Mouse (Mus musculus): ENCODE data around the gene Asprv1.

Gene Asprv1

DNA sequence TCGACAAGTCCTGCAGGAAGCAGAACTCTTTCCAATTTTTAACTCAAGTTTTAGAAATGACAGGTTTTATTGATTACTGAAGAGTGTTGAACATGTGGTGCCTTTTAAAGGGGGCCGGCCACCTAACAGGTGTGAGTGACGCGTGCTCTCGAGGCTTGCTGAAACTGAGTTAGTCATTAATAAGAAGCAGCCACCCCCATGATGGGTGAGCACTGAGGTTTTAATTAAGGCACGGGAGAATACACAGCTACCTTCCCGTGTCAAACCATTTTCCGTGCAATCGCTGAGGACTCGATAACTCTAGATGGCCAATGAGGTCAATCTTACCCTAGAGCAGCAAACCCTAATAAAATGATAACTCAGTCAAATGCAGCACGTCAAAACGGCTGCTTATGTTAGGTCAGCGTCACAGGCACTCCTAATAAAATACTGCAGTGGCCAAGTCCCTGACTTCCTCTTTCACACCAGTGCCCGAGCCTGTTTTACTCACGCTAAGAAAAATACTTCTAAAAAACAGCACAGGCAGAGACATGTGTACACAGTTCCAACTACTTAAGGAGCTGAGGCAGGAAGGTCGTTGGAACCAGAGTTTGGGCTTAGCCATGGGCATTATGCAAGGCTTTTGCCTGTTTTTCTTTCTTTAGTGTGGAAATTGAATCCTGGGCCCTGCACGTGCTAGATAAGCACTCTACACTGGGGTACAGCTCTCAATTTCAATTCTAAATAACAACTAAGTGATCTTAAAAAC lies 37.8 kb downstream of the Asprv1 start:
- no peak for DNase-seq (ENCODE audit: low read depth, low spot score)

DNA sequence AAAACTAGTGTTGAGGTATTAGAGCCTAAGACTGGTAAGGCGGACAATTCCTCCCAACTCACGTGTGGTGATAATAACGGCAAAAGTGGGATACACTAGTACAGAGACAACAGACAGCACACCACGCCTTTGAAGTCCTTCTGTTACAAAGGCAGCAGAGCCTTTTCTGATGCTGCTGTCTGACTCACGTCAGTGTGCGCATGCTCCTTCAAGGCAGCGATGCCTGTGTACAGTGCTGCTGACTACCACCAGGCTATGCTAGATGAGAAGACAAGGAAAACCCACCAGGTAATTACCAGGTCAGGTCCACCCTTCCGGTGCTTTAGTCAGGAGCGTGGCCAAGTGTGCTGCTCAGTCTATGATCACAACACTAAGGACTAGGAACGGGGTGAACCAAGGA lies 39.1 kb downstream of the Asprv1 start:
- DNase-seq (ENCODE audit: low read depth, low spot score): no peak

DNA sequence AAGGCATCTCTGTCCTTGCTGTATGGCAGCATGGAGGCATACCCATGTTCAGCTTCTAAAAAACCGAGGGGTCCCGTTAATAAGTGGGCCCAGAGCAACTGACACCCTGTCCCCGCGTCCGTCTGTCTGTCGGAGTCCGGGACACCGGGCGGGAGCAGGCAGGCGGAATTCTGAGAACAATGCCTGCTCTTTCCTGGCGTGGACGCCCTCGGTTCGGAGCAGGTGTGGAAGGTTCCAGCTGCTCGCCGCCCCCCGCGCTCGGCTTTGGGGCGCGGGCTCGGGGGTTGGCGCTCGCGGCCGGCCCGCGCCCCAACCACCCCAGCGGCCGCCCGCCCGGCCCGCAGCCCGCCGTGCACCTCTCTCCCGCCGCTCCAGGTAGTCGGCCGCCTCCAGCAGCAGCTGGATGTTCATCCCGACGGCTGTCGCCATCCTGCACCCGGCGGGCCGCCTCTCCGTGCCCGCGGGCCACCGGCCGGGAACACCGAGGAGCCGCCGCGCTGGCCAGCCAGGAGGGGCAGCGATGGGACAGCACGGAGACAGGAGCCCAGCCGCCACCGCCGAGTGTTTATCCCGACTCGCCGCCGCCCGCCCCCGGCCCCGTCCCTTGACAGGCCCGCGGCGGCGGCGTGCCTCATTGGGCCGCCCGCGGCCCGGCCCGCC lies 40.7 kb downstream of the Asprv1 start, which contains the start of gene Mxd1:
TSS of gene Mxd1 (minus strand) at position 582 of the 660 bp plus-strand sequence.
- no peak for DNase-seq (ENCODE audit: low read depth, low spot score)

DNA sequence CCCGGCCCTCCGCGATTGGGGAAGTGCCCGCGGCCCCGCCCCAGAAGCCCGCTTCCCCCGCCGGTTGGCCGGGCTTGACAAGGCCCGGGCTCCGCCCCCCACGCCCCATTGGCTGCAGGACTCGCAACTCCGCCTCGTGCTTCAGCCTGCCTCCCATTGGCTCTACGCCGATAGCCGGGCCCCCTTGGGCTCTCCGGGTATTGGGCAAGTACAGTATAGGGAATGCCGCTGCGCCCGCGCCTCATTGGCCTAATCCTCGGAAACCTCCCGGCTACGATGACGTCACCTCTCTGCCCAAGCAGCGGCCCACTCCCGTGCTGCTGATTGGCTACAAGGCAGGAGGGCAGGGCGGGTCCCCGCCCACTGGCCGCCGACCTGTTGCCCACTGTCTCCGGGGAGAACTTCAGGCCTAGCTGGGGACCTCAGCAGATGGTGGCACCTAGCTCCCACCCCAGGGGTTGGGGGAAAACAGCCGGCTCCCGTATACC lies 41.3 kb downstream of the Asprv1 start:
- peak; percentile 100 for DNase-seq (ENCODE audit: low read depth, low spot score)

DNA sequence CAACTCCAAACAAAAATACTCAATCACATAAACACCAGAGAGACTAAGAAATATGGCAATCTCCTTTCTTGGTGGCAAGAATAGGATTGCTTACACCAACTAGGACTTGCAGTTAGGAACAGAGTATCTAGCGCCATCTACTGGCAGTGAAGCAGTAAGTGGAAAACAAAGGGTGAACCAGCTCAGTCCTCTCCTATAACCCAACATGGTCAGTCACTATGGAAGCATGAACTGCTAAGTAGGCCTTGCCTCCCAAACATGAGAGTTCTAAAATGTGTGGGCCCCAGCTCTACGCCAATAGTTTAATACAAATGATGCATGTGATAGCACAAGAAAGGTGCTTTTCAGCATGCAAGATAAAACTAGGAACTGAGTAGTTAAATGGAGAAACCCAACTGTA lies 42.9 kb downstream of the Asprv1 start:
- DNase-seq (ENCODE audit: low read depth, low spot score): peak; percentile 88

DNA sequence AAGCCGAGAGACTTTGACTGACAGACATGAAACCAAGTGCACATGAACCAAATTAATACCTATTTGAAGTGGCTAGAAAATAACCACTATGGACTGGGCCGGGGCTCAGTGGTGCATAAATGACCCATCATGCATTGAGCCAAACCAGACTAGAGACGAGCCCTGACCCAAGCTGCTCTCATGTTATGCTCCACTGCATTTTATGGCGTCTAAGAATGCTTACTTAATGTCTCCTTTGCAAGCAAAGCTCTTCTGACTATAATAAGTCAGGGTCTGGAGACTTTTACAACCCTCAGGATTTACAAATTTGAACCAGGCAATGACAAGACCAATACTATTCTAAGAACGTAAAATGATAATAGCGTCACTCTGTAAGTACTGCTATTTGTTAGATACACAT lies 50.4 kb downstream of the Asprv1 start:
- no peak for DNase-seq (ENCODE audit: low read depth, low spot score)

Measured in forelimb bud, embryonic 11.5 days (tissue).